Mouse (Mus musculus) CH12.LX (cell line): Measurements from ENCODE around the gene Pxt1. TPM values are rescaled to one million over a fixed set of nuclear protein-coding genes. Genes with fewer than 3 reads are reported as not detected.

ENCODE experiments used
- DNase-seq: peaks from one replicate; pipeline ENCODE4 v3.0.0-alpha.2; 2013; ENCODE audit errors: extremely low read depth
- H3K27ac ChIP-seq: 2 replicates; pipeline ENCODE4 v1.5.1; 2012; ENCODE audit warnings: low read depth, mild to moderate bottlenecking, control low read depth, moderate library complexity; ENCODE audit not compliant: insufficient read depth
- H3K27me3 ChIP-seq: replicated peaks from 2 replicates; pipeline ENCODE3; 2012; ENCODE audit warnings: inconsistent platforms
- H3K36me3 ChIP-seq, 2 experiments: replicated peaks in 1 of 2; 2 replicates each; pipeline versions ENCODE3 to v1.6.1; 2012; ENCODE audit warnings: inconsistent platforms in 1 of 2, low read length in 1 of 2, mild to moderate bottlenecking in 1 of 2, mixed read lengths in 1 of 2, moderate library complexity in 1 of 2; ENCODE audit not compliant: control insufficient read depth in 1 of 2, insufficient read depth in 1 of 2
- H3K4me1 ChIP-seq, 2 experiments: 2 replicates each; pipeline ENCODE4 v1.6.1; 2012; ENCODE audit warnings: inconsistent platforms in 1 of 2, moderate library complexity in 1 of 2; ENCODE audit not compliant: insufficient read depth in 2 of 2, control insufficient read depth in 1 of 2
- H3K4me2 ChIP-seq: 2 replicates; pipeline ENCODE4 v1.6.1; 2012; ENCODE audit warnings: low read depth, mild to moderate bottlenecking, control low read depth; ENCODE audit not compliant: poor library complexity, insufficient read depth, severe bottlenecking
- H3K4me3 ChIP-seq, 3 experiments: fragments of 150-350 bp in 1 of 3; sonication (generic) in 1 of 3; replicated peaks in 1 of 3; 2 replicates each; pipeline versions ENCODE3 to v1.5.1; 2011 to 2012; ENCODE audit warnings: low read depth in 2 of 3, low read length in 2 of 3, mild to moderate bottlenecking in 2 of 3, moderate library complexity in 2 of 3, control low read depth in 1 of 3, improper control_type of control experiment in 1 of 3, inconsistent platforms in 1 of 3, mixed read lengths in 1 of 3; ENCODE audit not compliant: poor library complexity in 1 of 3
- H3K79me2 ChIP-seq: replicated peaks from 2 replicates; pipeline ENCODE4 v1.6.1; 2012; ENCODE audit warnings: mild to moderate bottlenecking, moderate library complexity; ENCODE audit not compliant: control insufficient read depth, poor library complexity, insufficient read depth, severe bottlenecking; ENCODE audit errors: extremely low read depth
- H3K9ac ChIP-seq: 2 replicates; pipeline ENCODE4 v1.6.1; 2012; ENCODE audit warnings: low read depth, mild to moderate bottlenecking, control low read depth, moderate library complexity; ENCODE audit not compliant: insufficient read depth
- H3K9me3 ChIP-seq: replicated peaks from 2 replicates; pipeline ENCODE3; 2012; ENCODE audit warnings: low read length, inconsistent platforms, mixed read lengths
- CTCF ChIP-seq, 2 experiments: IDR thresholded peaks in 1 of 2; conservative IDR thresholded peaks in 1 of 2; 2 replicates each; pipeline ENCODE4 v1.5.1; 2011 to 2012; ENCODE audit warnings: low read depth in 2 of 2, low read length in 2 of 2, improper control_type of control experiment in 1 of 2, inconsistent platforms in 1 of 2, mild to moderate bottlenecking in 1 of 2, moderate library complexity in 1 of 2
- E2F4 ChIP-seq: IDR thresholded peaks from 2 replicates; pipeline ENCODE4 v1.6.1; 2011; ENCODE audit warnings: low read depth, low read length, improper control_type of control experiment; ENCODE audit not compliant: insufficient replicate concordance
- ELF1 ChIP-seq: IDR thresholded peaks from 2 replicates; pipeline ENCODE4 v1.6.1; 2014; ENCODE audit warnings: low read depth, mild to moderate bottlenecking, inconsistent platforms, low read length, improper control_type of control experiment
- GABPA ChIP-seq: IDR thresholded peaks from 2 replicates; pipeline ENCODE4 v1.6.1; 2012; ENCODE audit warnings: low read depth, low read length, improper control_type of control experiment, inconsistent platforms; ENCODE audit not compliant: insufficient replicate concordance
- MAFK ChIP-seq: IDR thresholded peaks from 2 replicates; pipeline ENCODE4 v1.6.1; 2011; ENCODE audit warnings: low read length, improper control_type of control experiment; ENCODE audit not compliant: insufficient replicate concordance
- MAZ ChIP-seq: IDR thresholded peaks from 2 replicates; pipeline ENCODE4 v1.6.1; 2012; ENCODE audit warnings: low read depth, mild to moderate bottlenecking, inconsistent platforms, low read length, improper control_type of control experiment, moderate library complexity
- MEF2A ChIP-seq: IDR thresholded peaks from 2 replicates; pipeline ENCODE4 v1.6.1; 2014; ENCODE audit warnings: low read depth, mild to moderate bottlenecking, inconsistent platforms, low read length, improper control_type of control experiment, borderline replicate concordance
- NRF1 ChIP-seq: IDR thresholded peaks from 2 replicates; pipeline ENCODE4 v1.6.1; 2014; ENCODE audit warnings: low read depth, mild to moderate bottlenecking, inconsistent platforms, low read length, improper control_type of control experiment, moderate library complexity
- POLR2A ChIP-seq: IDR thresholded peaks from 2 replicates; pipeline ENCODE4 v1.6.1; 2011; ENCODE audit warnings: low read depth, mild to moderate bottlenecking, improper control_type of control experiment, low read length
- POLR2AphosphoS2 ChIP-seq: IDR thresholded peaks from 2 replicates; pipeline ENCODE4 v1.6.1; 2011; ENCODE audit warnings: low read depth, low read length, improper control_type of control experiment
- RAD21 ChIP-seq: IDR thresholded peaks from 2 replicates; pipeline ENCODE4 v1.6.1; 2011; ENCODE audit warnings: low read depth, mild to moderate bottlenecking, low read length, improper control_type of control experiment, moderate library complexity
- SIN3A ChIP-seq: IDR thresholded peaks from 2 replicates; pipeline ENCODE4 v1.6.1; 2012; ENCODE audit warnings: low read length, improper control_type of control experiment, inconsistent platforms
- SMC3 ChIP-seq: IDR thresholded peaks from 2 replicates; pipeline ENCODE4 v1.6.1; 2011; ENCODE audit warnings: low read depth, low read length, improper control_type of control experiment
- TBP ChIP-seq: conservative IDR thresholded peaks from 2 replicates; pipeline ENCODE4 v1.6.1; 2011; ENCODE audit warnings: low read depth, low read length, improper control_type of control experiment
- UBTF ChIP-seq: IDR thresholded peaks from 2 replicates; pipeline ENCODE4 v1.6.1; 2012; ENCODE audit warnings: low read depth, mild to moderate bottlenecking, inconsistent platforms, low read length, improper control_type of control experiment, moderate library complexity
- ZMIZ1 ChIP-seq: IDR thresholded peaks from 2 replicates; pipeline ENCODE4 v1.6.1; 2012; ENCODE audit warnings: low read depth, mild to moderate bottlenecking, inconsistent platforms, low read length, improper control_type of control experiment
- dilution Hi-C: fragments of 300-500 bp; cut with MboI; formaldehyde crosslinking; loops from 2 replicates; pipeline ENCODE4 v1.14.3; 2020; ENCODE audit warnings: low sequenced_read_pairs; ENCODE audit not compliant: extremely low pct_unique_long_range_greater_than_20kb, extremely low pct_ligation_motif_present
- in situ Hi-C: fragments of 300-500 bp; cut with MboI; formaldehyde crosslinking; loops from 3 replicates; pipeline ENCODE4 v1.14.3; 2019; ENCODE audit warnings: low sequenced_read_pairs, low pct_ligation_motif_present, low pct_unique_long_range_greater_than_20kb, mixed read lengths
- polyA plus RNA-seq: library from polyadenylated mRNA; unstranded; fragments of >175 nt; gene quantifications from 2 replicates; pipeline ENCODE4 v1.2.1, GENCODE M21; 2012; ENCODE audit warnings: low read depth; ENCODE audit not compliant: insufficient read length
- total RNA-seq, 2 experiments: library from RNA; depleted of rRNA; stranded (reverse); fragments of 300-350 nt in 1 of 2; fragments of >200 nt in 1 of 2; gene quantifications; 2 replicates each; pipeline ENCODE4 v1.2.3; 2012 to 2014

The Pxt1 gene
- total and polyA plus RNA-seq, 3 experiments: not detected

- dilution Hi-C loops (no loop called here), in situ Hi-C loops (no loop called here)
- Histone ChIP-seq H3K27ac (no peak overlapping the region), H3K4me2 (no peak overlapping the region), H3K36me3 (no peaks in the 10 kb centered on the region), H3K9me3 (peaks cover 14% of the 10 kb centered on the region), H3K27me3 (no peaks in the 10 kb centered on the region), H3K4me1 (no peaks in the 10 kb centered on the region), H3K4me3 (no peak overlapping the region), H3K9ac (no peak overlapping the region), H3K79me2 (no peaks in the 10 kb centered on the region)
- TF ChIP-seq TBP (no peak), NRF1 (no peak), E2F4 (no peak), SIN3A (no peak), POLR2AphosphoS2 (no peak), GABPA (no peak), POLR2A (no peak), RAD21 (no peak), ELF1 (no peak)
- no peak for DNase-seq
Measured at GRCm38 (mm10) chr17:28940776-28941555, 2.7 kb downstream of the Pxt1 start.

DNA sequence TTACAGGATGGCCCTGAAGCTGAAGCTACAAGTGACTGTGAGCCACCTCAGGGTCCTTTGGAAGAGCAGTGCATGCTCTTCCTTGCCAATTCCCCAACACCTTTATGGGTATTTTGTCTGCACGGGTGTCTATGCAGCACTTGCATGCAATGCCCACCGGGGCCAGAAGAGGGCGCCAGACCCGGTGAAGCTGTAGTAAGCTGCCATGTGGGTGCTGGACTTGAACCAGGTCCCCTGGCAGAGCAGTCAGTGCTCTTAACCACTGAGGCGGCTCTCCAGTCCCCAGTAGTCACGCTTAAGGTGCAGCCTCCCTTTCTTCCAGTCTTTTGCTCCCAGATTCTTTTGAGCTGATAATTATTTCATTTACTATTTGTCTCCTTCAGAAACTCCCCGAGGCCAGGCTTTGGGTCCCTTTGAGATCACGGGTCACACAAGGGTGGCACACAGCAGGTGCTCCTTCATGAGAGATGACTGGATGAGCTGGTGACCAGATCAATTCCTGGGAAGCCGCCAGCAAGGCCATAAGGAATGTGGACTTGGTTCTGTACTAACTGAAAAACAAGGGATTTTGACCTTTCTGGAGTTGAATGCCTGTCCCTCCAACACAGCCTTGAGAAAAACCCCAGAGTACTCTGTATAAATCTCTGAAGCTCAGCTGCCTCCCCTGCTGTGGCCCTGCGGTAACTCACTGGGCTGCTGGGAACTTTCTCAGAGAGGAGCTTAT lies 6.9 kb downstream of the Pxt1 start:
- peak; percentile 8 for TF ChIP-seq RAD21
- peak; percentile 39 for TF ChIP-seq SMC3
- TF ChIP-seq CTCF (conservative IDR thresholded peaks at IDR 0.05 in 1 of 2, IDR thresholded peaks at IDR 0.05 in 1 of 2; ENCODE audit: low read depth in 2 of 2, low read length in 2 of 2): peak; percentile 25 to 51; a peak in 2 of 4 replicates
- no peak for TF ChIP-seq MAZ
- TF ChIP-seq, all 38 proteins: peak for 3
- Histone ChIP-seq H3K27me3 (no peaks in the 10 kb centered on the region), H3K36me3 (no peaks in the 10 kb centered on the region), H3K4me2 (no peak overlapping the region), H3K79me2 (no peaks in the 10 kb centered on the region), H3K4me3 (no peak overlapping the region), H3K9ac (no peak overlapping the region), H3K27ac (no peak overlapping the region), H3K4me1 (no peaks in the 10 kb centered on the region), H3K9me3 (peaks cover 11% of the 10 kb centered on the region)
- in situ Hi-C loops (no loop called here), dilution Hi-C loops (no loop called here)
- no peak for DNase-seq

DNA sequence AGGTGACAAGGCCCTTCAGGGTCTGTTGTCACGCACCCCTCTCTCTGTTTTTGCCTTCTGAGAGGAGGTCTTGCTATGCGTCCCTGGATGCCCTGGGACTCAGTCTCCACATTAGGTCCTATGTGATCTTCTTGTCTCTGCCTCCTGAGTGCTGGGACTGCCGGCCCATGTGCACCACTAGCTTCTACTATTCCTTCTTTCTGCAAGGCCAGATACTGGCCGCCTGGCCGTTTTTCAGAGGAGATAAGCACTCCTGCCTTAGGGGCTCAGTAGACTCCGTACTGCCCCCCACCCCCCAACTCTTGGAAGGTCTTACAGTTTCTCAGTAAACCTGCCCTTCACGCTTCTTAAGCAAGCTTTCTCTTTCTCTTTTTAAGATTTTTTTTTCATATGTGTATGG lies 7.5 kb downstream of the Pxt1 start:
- in situ Hi-C loops: no loop called here
- Histone ChIP-seq H3K4me3 (no peak overlapping the region), H3K4me1 (no peaks in the 10 kb centered on the region), H3K9ac (no peak overlapping the region), H3K4me2 (no peak overlapping the region), H3K9me3 (peaks cover 10% of the 10 kb centered on the region), H3K27ac (no peak overlapping the region), H3K79me2 (no peaks in the 10 kb centered on the region), H3K36me3 (no peaks in the 10 kb centered on the region), H3K27me3 (no peaks in the 10 kb centered on the region)
- dilution Hi-C loops: no loop called here
- TF ChIP-seq UBTF (no peak), ZMIZ1 (no peak), MAFK (no peak), MAZ (no peak), CTCF (conservative IDR thresholded peaks at IDR 0.05 in 1 of 2, IDR thresholded peaks at IDR 0.05 in 1 of 2; ENCODE audit: low read depth in 2 of 2, low read length in 2 of 2) (no peak), MEF2A (no peak), POLR2AphosphoS2 (no peak)
- DNase-seq: no peak
